Mouse (Mus musculus) heart, embryonic 16.5 days (tissue): ENCODE measurements around the gene Siglece. TPM values are rescaled to one million over a fixed set of nuclear protein-coding genes. Genes with fewer than 3 reads are reported as not detected.
A peak's percentile ranks its signal among the peaks of the same experiment; 100 is the strongest.

Experiments
- ATAC-seq: fragments of 200-750 bp; cut with Nextera tagmentation; replicated peaks from 2 replicates; pipeline ENCODE4 v1.8.0; 2017; ENCODE audit warnings: moderate number of reproducible peaks; ENCODE audit not compliant: insufficient read depth, low FRiP score; ENCODE audit errors: extremely low read depth
- H3K27ac ChIP-seq: fragments of 300-500 bp; sonication (generic); 2 replicates; pipeline ENCODE4 v1.5.1; 2014; ENCODE audit warnings: mild to moderate bottlenecking, low read length, control low read depth, moderate library complexity
- H3K27me3 ChIP-seq: fragments of 300-500 bp; sonication (generic); 2 replicates; pipeline ENCODE4 v1.6.1; 2014; ENCODE audit warnings: low read length, mixed read lengths; ENCODE audit not compliant: control insufficient read depth, insufficient read depth
- H3K36me3 ChIP-seq: fragments of 300-500 bp; sonication (generic); 2 replicates; pipeline ENCODE4 v1.6.1; 2014; ENCODE audit not compliant: control insufficient read depth, insufficient read depth
- H3K4me1 ChIP-seq: fragments of 300-500 bp; sonication (generic); 2 replicates; pipeline ENCODE4 v1.6.1; 2014; ENCODE audit warnings: low read length, mixed read lengths; ENCODE audit not compliant: control insufficient read depth, insufficient read depth
- H3K4me2 ChIP-seq: fragments of 300-500 bp; sonication (generic); 2 replicates; pipeline ENCODE4 v1.6.1; 2014; ENCODE audit warnings: low read depth, mild to moderate bottlenecking, control low read depth, low read length
- H3K4me3 ChIP-seq: fragments of 300-500 bp; sonication (generic); 2 replicates; pipeline ENCODE4 v1.5.1; 2014; ENCODE audit warnings: mild to moderate bottlenecking, control low read depth, low read length
- H3K9ac ChIP-seq: fragments of 300-500 bp; sonication (generic); 2 replicates; pipeline ENCODE4 v1.6.1; 2014; ENCODE audit warnings: low read length, control low read depth
- H3K9me3 ChIP-seq: fragments of 300-500 bp; sonication (generic); replicated peaks from 2 replicates; pipeline ENCODE4 v1.6.1; 2016; ENCODE audit warnings: low read length; ENCODE audit not compliant: control insufficient read depth
- WGBS: fragments of 180-500 bp; shearing (Covaris S2); extraction: QIAGEN DNeasy Blood & Tissue Kit; methylation state at CpG from one replicate; pipeline ENCODE4 v1.1.7; 2014; 5-methylcytosine and 5-hydroxymethylcytosine counted together
- polyA plus RNA-seq: library from polyadenylated mRNA; unstranded; fragments of >200 nt; fragmentation: Nextera tagmentation; extraction: Ambion mirVana; gene quantifications from 2 replicates; pipeline ENCODE4 v1.2.1, GENCODE M21; 2015

Gene Siglece
- polyA plus RNA-seq, 1 experiment from 2014 or later: 0.62 TPM

GRCm38 (mm10) chr7:43608316-43608824 is 51.6 kb downstream of the Siglece start:
- Histone ChIP-seq H3K9me3 (no peaks in the 10 kb centered on the region), H3K27me3 (0 out of 2 replicates have a peak, but pooled peaks cover 4% of the 10 kb centered on the region), H3K27ac (no peak overlapping the region), H3K9ac (no peak overlapping the region), H3K4me3 (no peak overlapping the region), H3K36me3 (no peaks in the 10 kb centered on the region), H3K4me2 (no peak overlapping the region), H3K4me1 (peaks cover 6% of the 10 kb centered on the region; the same call in 1 of the 2 replicates)
- 69% methylated on average over 7 of the region's 7 CpGs for WGBS
- ATAC-seq: no peak

- Histone ChIP-seq H3K4me1 (peaks cover 6% of the 10 kb centered on the region; the same call in 1 of the 2 replicates), H3K27me3 (0 out of 2 replicates have a peak, but pooled peaks cover 4% of the 10 kb centered on the region), H3K36me3 (no peaks in the 10 kb centered on the region), H3K27ac (no peak overlapping the region), H3K4me3 (no peak overlapping the region), H3K4me2 (no peak overlapping the region), H3K9me3 (no peaks in the 10 kb centered on the region), H3K9ac (no peak overlapping the region)
- 36% methylated on average over 5 of the region's 5 CpGs for WGBS
- no peak for ATAC-seq
Measured at GRCm38 (mm10) chr7:43607743-43608287, 52.1 kb downstream of the Siglece start.

- peak within 1 kb of the TSS; percentile 60 for H3K4me2 ChIP-seq
- peak; percentile 85 for ATAC-seq
- peak within 1 kb of the TSS; percentile 35 for H3K4me3 ChIP-seq
- H3K9me3 ChIP-seq: no peaks in the 10 kb centered on the region
- H3K27me3 ChIP-seq: 0 out of 2 replicates have a peak, but pooled peaks cover 4% of the 10 kb centered on the region
- no peaks in the 10 kb centered on the region for H3K36me3 ChIP-seq
- no peak within 1 kb of the TSS for H3K27ac ChIP-seq
- H3K9ac ChIP-seq: no peak within 1 kb of the TSS
- peaks cover 6% of the 10 kb centered on the region; the same call in 1 of the 2 replicates for H3K4me1 ChIP-seq
- 15% methylated on average over 41 of the region's 41 CpGs for WGBS
Measured at GRCm38 (mm10) chr7:43606896-43607742, 52.8 kb downstream of the Siglece start, which contains the start of gene Zfp819. Zfp819 (plus strand) TSS chr7:43607169.

GRCm38 (mm10) chr7:43601884-43602283 is 58.1 kb downstream of the Siglece start:
- no peak overlapping the region for H3K4me2 ChIP-seq
- H3K9ac ChIP-seq: no peak overlapping the region
- no peak for ATAC-seq
- H3K27ac ChIP-seq: no peak overlapping the region
- H3K27me3 ChIP-seq: no peaks in the 10 kb centered on the region
- 0 out of 2 replicates have a peak, but pooled peaks cover 2% of the 10 kb centered on the region for H3K4me1 ChIP-seq
- H3K36me3 ChIP-seq: no peaks in the 10 kb centered on the region
- 22% methylated on average over 5 of the region's 5 CpGs for WGBS
- H3K4me3 ChIP-seq: no peak overlapping the region
- H3K9me3 ChIP-seq: no peaks in the 10 kb centered on the region

Other genes with a start within 250 kb of the Siglece start
- not detected in 2 replicates for gene Lim2, start 232.5 kb downstream of the Siglece start, polyA plus RNA-seq
- 11.6 and 20.9 TPM in 2 replicates for gene Nkg7, start 223.1 kb downstream of the Siglece start, polyA plus RNA-seq
- gene Cldnd2, start 219.4 kb downstream of the Siglece start, polyA plus RNA-seq: not detected in 2 replicates
- gene Etfb, start 216.1 kb downstream of the Siglece start, polyA plus RNA-seq: 803 and 831 TPM in 2 replicates
- gene Gm45233, start 216.0 kb downstream of the Siglece start, polyA plus RNA-seq: 0.18 and 0.97 TPM in 2 replicates
- gene Vsig10l, start 197.0 kb downstream of the Siglece start, polyA plus RNA-seq: 3.4 and 4.2 TPM in 2 replicates
- gene Iglon5, start 170.1 kb downstream of the Siglece start, polyA plus RNA-seq: 0.06 TPM in 1 of 2 replicates, not detected in the other
- gene 4931406B18Rik, start 154.2 kb downstream of the Siglece start, polyA plus RNA-seq: not detected in 2 replicates
- 0.51 and 0.85 TPM in 2 replicates for gene Cd33, start 115.7 kb downstream of the Siglece start, polyA plus RNA-seq
- gene Zfp658, start 97.9 kb downstream of the Siglece start, polyA plus RNA-seq: 1.3 and 2.0 TPM in 2 replicates
- 7.4 TPM in 2 replicates for gene Zfp719, start 80.6 kb downstream of the Siglece start, polyA plus RNA-seq
- not detected in 2 replicates for gene Zfp819, start 53.0 kb downstream of the Siglece start, polyA plus RNA-seq
- 0.09 TPM in 1 of 2 replicates, not detected in the other for gene Ceacam18, start 25.5 kb downstream of the Siglece start, polyA plus RNA-seq
- 7.2 and 7.6 TPM in 2 replicates for gene Ctu1, start 11.9 kb upstream of the Siglece start, polyA plus RNA-seq
- gene Klk14, start 30.3 kb upstream of the Siglece start, polyA plus RNA-seq: not detected in 2 replicates
- gene Klk13, start 52.4 kb upstream of the Siglece start, polyA plus RNA-seq: 0.17 and 0.45 TPM in 2 replicates
- not detected in 2 replicates for gene Klk12, start 108.7 kb upstream of the Siglece start, polyA plus RNA-seq
- gene Klk11, start 114.4 kb upstream of the Siglece start, polyA plus RNA-seq: 0.19 and 0.25 TPM in 2 replicates
- 1.6 and 1.7 TPM in 2 replicates for gene Klk10, start 120.9 kb upstream of the Siglece start, polyA plus RNA-seq
- gene Klk9, start 131.7 kb upstream of the Siglece start, polyA plus RNA-seq: 0.09 and 0.10 TPM in 2 replicates
- 22.1 and 23.0 TPM in 2 replicates for gene Klk8, start 137.4 kb upstream of the Siglece start, polyA plus RNA-seq
- 0.12 TPM in 1 of 2 replicates, not detected in the other for gene Klk7, start 151.1 kb upstream of the Siglece start, polyA plus RNA-seq
- not detected in 2 replicates for gene Klk6, start 164.3 kb upstream of the Siglece start, polyA plus RNA-seq
- not detected in 2 replicates for gene Klk5, start 181.8 kb upstream of the Siglece start, polyA plus RNA-seq
- gene Klk4, start 221.0 kb upstream of the Siglece start, polyA plus RNA-seq: 0.11 and 0.15 TPM in 2 replicates